Mouse (Mus musculus) testis, adult 2 months (tissue): ENCODE measurements at regions not wholly inside any gene's neighbourhood (a gene's known extent, or its start where the extent isn't known, plus 50 kb on each side); places are given as distances from the start of the nearest gene placed in this dataset.

Experiments
- CTCF ChIP-seq: fragments of 200-500 bp; IDR thresholded peaks from 2 replicates; pipeline ENCODE4 v1.5.1; 2012; ENCODE audit warnings: low read depth, mild to moderate bottlenecking, inconsistent platforms, low read length, moderate library complexity; ENCODE audit not compliant: control insufficient read depth, insufficient read depth, insufficient replicate concordance
- POLR2A ChIP-seq: fragments of 200-500 bp; IDR thresholded peaks from 2 replicates; pipeline ENCODE4 v1.6.1; 2012; ENCODE audit warnings: low read depth, mild to moderate bottlenecking, inconsistent platforms, low read length, moderate library complexity; ENCODE audit not compliant: control insufficient read depth

DNA sequence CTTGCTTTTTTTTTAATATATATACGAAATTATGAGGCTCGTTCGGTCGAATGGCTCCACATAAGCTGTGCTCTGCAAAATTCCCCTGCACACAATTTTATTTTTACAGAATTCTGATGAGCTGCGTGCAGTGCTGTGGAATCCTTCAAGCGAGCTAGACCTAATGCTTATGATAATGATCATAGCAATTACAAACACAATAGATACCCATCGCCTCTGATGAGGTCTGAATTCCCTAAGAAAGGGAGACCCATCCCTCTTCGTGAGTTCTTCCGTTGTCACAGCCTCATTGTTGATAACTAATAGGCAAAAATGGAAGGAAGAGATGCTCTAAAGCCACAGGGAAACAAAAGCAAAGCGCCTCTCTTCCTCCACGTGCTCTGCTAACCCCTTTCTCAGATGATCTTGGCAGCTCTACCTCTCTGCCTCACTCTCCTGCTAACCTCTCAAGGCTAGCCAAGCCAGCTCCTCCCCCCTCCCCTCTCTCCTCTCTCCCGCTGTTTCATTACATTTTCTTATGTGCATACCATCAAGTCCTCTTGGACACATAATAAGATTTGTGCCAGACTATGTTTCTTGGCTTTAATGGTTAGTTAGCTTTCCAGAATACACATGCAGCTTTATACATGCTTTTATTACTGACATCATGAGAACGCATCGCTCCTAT is 367.7 kb upstream of the Adgrl2 start:
- no peak for TF ChIP-seq CTCF
- no peak for TF ChIP-seq POLR2A
